Mouse (Mus musculus) common myeloid progenitor, adult 5-6 weeks (primary cell): ENCODE measurements around the gene Esyt1. TPM values are rescaled to one million over a fixed set of nuclear protein-coding genes. Genes with fewer than 3 reads are reported as not detected.
"Not testable (repeated sequence)": the region's sequence is repeated elsewhere in the genome, so short reads cannot be mapped to it uniquely, and the experiment has no call there.

Source experiments
- ATAC-seq: replicated peaks from 2 replicates; pipeline ENCODE4 v1.8.0; 2016; ENCODE audit warnings: low read depth, mild to moderate bottlenecking, moderate TSS enrichment, inconsistent platforms; ENCODE audit not compliant: poor library complexity, severe bottlenecking
- total RNA-seq: library from RNA; stranded (forward); fragments of 200-1000, 187-1606 nt; gene quantifications from 2 replicates; pipeline ENCODE4 v1.2.3, GENCODE M21; 2017

The Esyt1 gene
- total RNA-seq, result 70.9 and 76.6 TPM in 2 replicates

GRCm38 (mm10) chr10:128525671-128526308 is at the start of gene Esyt1:
Esyt1 (minus strand) TSS chr10:128525871.
- peak; percentile 81 for ATAC-seq

GRCm38 (mm10) chr10:128575063-128575462 is 49.4 kb upstream of the Esyt1 start:
- peak; percentile 62; the same call in 1 of the 2 replicates for ATAC-seq

- ATAC-seq, result peak; percentile 93
Observed at GRCm38 (mm10) chr10:128565788-128566531, 40.3 kb upstream of the Esyt1 start, which contains the start of gene Pa2g4. Pa2g4 (minus strand) TSS chr10:128565987.

- ATAC-seq, result peak; percentile 30
Observed at GRCm38 (mm10) chr10:128565206-128565787, 39.6 kb upstream of the Esyt1 start.

GRCm38 (mm10) chr10:128563544-128563943 is 37.9 kb upstream of the Esyt1 start:
- no peak for ATAC-seq

- no peak for ATAC-seq
Observed at GRCm38 (mm10) chr10:128556963-128557362, 31.3 kb upstream of the Esyt1 start.

GRCm38 (mm10) chr10:128556286-128556685 is 30.6 kb upstream of the Esyt1 start:
- peak; percentile 66; the same call in 1 of the 2 replicates for ATAC-seq

GRCm38 (mm10) chr10:128555567-128555966 is 29.9 kb upstream of the Esyt1 start:
- ATAC-seq, result not testable (repeated sequence)

GRCm38 (mm10) chr10:128550144-128550823 is 24.6 kb upstream of the Esyt1 start:
- ATAC-seq, result not testable (repeated sequence)

- ATAC-seq, result not testable (repeated sequence)
Observed at GRCm38 (mm10) chr10:128549682-128550057, 24.0 kb upstream of the Esyt1 start.

- peak; percentile 74 for ATAC-seq
Observed at GRCm38 (mm10) chr10:128548947-128549681, 23.4 kb upstream of the Esyt1 start, which contains the start of gene Rpl41. Rpl41 (minus strand) TSS chr10:128549305.

- ATAC-seq, result not testable (repeated sequence)
Observed at GRCm38 (mm10) chr10:128548051-128548791, 22.6 kb upstream of the Esyt1 start.

- peak; percentile 72 for ATAC-seq
Observed at GRCm38 (mm10) chr10:128547361-128548032, 21.8 kb upstream of the Esyt1 start, which contains the start of gene Zc3h10. Zc3h10 (minus strand) TSS chr10:128547774.

GRCm38 (mm10) chr10:128546787-128547186 is 21.1 kb upstream of the Esyt1 start:
- no peak for ATAC-seq

- 0 out of 2 replicates have a peak, but pooled peaks have one; percentile 16 for ATAC-seq
Observed at GRCm38 (mm10) chr10:128546361-128546760, 20.7 kb upstream of the Esyt1 start.

- no peak for ATAC-seq
Observed at GRCm38 (mm10) chr10:128545570-128545898, 19.9 kb upstream of the Esyt1 start.

- ATAC-seq, result no peak
Observed at GRCm38 (mm10) chr10:128544674-128545569, 19.3 kb upstream of the Esyt1 start.
